Mouse (Mus musculus): ENCODE measurements around the gene Epha8. TPM values are rescaled to one million over a fixed set of nuclear protein-coding genes. Genes with fewer than 3 reads are reported as not detected.

Gene Epha8
- polyA plus RNA-seq, 1 experiment from 2014 or later, result 0.63 TPM

DNA sequence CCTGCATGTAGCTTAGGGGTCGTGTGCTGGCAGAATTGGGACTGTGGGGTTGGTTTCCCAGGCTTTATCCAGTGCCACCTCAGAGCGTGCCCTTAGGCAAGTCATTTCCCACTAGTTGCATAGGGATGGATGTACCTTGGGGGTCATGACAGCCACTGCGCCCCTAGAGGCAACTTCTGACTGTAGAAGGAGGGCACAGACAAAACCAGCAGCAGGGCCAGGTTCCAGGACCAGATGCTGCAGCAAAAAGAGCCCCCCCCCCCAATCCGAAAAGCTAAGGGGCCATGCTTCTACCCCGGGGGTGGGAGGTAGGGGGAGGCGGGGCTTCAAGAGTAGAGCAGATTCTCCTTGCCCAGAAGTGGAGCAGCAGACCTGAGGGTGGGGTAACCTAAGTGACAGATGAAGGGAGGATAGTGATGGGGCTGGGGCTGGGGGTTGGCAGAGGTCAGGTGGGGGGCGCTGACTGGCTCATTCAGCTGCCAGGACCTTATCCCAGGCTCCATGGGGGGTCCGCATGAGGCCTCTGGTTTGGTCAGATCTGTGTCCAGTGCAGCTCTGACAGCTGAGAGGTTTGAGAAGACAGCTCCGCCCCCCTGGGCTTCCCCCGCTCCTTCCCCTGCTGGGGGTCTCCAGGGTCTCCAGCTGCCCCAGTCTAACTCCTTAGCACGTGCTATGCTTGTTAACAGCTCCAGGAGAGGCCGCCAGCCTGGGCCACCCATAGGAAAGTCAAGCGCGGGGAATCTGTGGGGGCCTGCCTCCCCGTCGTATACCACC lies 13.1 kb upstream of the Epha8 start:
- H3K27ac ChIP-seq, result no peak overlapping the region
- ATAC-seq (replicated peaks; ENCODE audit: low FRiP score, low read depth) (no peak), DNase-seq (ENCODE audit: low spot score) (no peak)
- H3K9me3 ChIP-seq (replicated peaks; ENCODE audit: low read length), result no peaks in the 10 kb centered on the region
- no peaks in the 10 kb centered on the region for H3K36me3 ChIP-seq (ENCODE audit: insufficient read depth, low read length)
- no peak overlapping the region for H3K9ac ChIP-seq (ENCODE audit: low read depth, low read length)
- 45% methylated on average over 16 of the region's 16 CpGs for WGBS
- TF ChIP-seq CTCF (IDR thresholded peaks at IDR 0.05; ENCODE audit: low read depth), result peak; percentile 9; the same call in 1 of the 2 replicates
- no peak overlapping the region for H3K4me3 ChIP-seq (replicated peaks; ENCODE audit: low read depth, low read length)
- H3K27me3 ChIP-seq (ENCODE audit: insufficient read depth, low read length), result peaks cover 22% of the 10 kb centered on the region
- H3K4me2 ChIP-seq (ENCODE audit: low read length), result no peak overlapping the region
- no peaks in the 10 kb centered on the region for H3K4me1 ChIP-seq (replicated peaks; ENCODE audit: insufficient read depth, low read length)

DNA sequence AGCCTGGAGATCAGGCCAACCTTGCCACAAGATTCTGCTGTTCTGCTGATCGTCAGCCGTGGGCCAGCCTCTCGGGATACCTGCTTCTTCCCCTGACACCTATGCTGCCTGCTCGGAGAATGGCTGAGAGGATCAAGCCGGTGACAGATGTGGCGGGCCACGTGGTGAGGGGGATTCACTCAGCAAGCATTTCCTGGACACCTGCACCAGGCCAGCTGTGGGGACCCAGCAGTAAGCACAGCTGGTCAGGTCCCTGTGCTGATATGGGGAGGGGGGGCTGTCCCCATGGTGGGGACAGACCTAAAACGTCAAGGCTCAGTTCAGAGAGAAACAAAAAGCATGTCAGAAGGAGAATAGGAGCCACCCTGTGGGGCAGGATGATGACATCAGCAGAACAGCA lies 12.5 kb upstream of the Epha8 start:
- Histone ChIP-seq H3K4me2 (ENCODE audit: low read length) (no peak overlapping the region), H3K9ac (ENCODE audit: low read depth, low read length) (no peak overlapping the region), H3K27ac (no peak overlapping the region), H3K9me3 (replicated peaks; ENCODE audit: low read length) (no peaks in the 10 kb centered on the region), H3K36me3 (ENCODE audit: insufficient read depth, low read length) (no peaks in the 10 kb centered on the region), H3K4me1 (replicated peaks; ENCODE audit: insufficient read depth, low read length) (no peaks in the 10 kb centered on the region), H3K4me3 (replicated peaks; ENCODE audit: low read depth, low read length) (no peak overlapping the region), H3K27me3 (ENCODE audit: insufficient read depth, low read length) (peaks cover 22% of the 10 kb centered on the region)
- no peak for TF ChIP-seq CTCF (IDR thresholded peaks at IDR 0.05; ENCODE audit: low read depth)
- WGBS, result 53% methylated on average over 8 of the region's 8 CpGs
- ATAC-seq (replicated peaks; ENCODE audit: low FRiP score, low read depth) (no peak), DNase-seq (ENCODE audit: low spot score) (no peak)

DNA sequence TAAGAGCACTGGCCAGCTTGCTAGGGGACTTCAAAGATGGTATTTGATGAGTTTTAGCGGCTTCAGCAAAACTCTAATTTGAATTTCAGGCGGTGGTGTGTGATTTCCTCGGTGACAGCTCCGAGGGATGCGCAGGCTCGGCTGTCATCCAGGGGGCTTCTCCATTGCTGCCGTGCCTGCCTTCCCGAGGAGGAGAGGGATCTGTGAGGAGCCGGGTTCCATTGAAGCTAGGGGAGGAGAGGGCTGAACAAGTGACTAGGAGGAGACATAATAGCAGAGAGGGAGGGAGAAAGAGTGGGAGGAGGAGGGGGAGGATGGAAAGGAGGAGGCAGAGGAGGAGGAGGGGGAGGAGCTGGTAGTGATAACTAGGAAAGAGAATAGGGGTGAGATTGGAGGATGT lies 10.9 kb upstream of the Epha8 start:
- no peak overlapping the region for H3K4me2 ChIP-seq (ENCODE audit: low read length)
- peaks cover 25% of the 10 kb centered on the region for H3K27me3 ChIP-seq (ENCODE audit: insufficient read depth, low read length)
- no peak overlapping the region for H3K27ac ChIP-seq
- TF ChIP-seq CTCF (IDR thresholded peaks at IDR 0.05; ENCODE audit: low read depth), result no peak
- DNase-seq (ENCODE audit: low spot score), result peak; percentile 33
- H3K4me1 ChIP-seq (replicated peaks; ENCODE audit: insufficient read depth, low read length), result no peaks in the 10 kb centered on the region
- no peak overlapping the region for H3K4me3 ChIP-seq (replicated peaks; ENCODE audit: low read depth, low read length)
- no peak for ATAC-seq (replicated peaks; ENCODE audit: low FRiP score, low read depth)
- 18% methylated on average over 9 of the region's 9 CpGs for WGBS
- H3K9me3 ChIP-seq (replicated peaks; ENCODE audit: low read length), result no peaks in the 10 kb centered on the region
- H3K9ac ChIP-seq (ENCODE audit: low read depth, low read length), result no peak overlapping the region
- H3K36me3 ChIP-seq (ENCODE audit: insufficient read depth, low read length), result no peaks in the 10 kb centered on the region

DNA sequence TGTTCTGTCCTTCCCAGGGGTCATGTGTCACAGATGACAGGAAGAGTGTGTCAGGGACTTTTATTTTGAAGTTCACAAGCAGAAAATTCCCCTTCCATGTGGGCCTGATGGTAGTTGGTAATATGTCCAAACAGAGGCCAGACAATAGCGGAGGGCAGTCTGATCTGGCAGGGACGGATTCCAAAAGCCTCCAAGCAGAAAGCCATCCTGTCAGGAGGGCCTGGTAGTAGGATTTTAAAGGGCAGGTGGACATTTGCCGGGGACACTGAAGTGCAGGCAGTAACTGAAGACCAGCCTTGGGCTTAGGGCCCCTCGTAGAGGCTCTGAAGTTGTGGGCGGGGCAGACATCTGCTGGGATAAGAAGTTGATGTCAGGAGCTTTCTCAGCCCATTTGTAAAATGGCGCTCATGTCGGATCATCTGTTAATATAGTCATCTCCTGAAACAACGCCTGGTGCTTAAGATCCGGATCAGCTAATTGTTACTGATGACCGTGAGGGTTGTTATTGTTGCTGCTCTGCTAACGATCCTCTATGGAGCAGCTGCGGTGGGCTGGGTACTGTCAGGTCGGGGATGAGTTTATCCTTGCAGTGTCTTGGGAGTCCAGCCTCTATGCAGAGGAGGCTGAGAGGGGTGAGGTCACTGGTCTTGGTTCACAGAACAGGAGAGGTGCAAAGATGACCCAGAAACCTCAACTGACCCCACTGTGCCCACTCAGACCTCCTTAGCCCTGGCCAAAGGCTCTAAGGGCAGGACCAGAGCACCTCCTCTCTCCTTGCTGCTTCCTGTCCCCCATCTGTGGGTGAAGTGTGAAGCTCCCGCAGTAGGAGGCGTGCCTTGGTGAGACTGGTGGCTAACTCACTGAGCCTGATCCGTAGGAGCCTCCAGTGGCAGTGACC lies 10.1 kb upstream of the Epha8 start:
- DNase-seq (ENCODE audit: low spot score) (no peak), ATAC-seq (replicated peaks; ENCODE audit: low FRiP score, low read depth) (no peak)
- H3K4me3 ChIP-seq (replicated peaks; ENCODE audit: low read depth, low read length), result no peak overlapping the region
- 15% methylated on average over 16 of the region's 16 CpGs for WGBS
- peaks cover 25% of the 10 kb centered on the region for H3K27me3 ChIP-seq (ENCODE audit: insufficient read depth, low read length)
- no peak overlapping the region for H3K9ac ChIP-seq (ENCODE audit: low read depth, low read length)
- no peak overlapping the region for H3K4me2 ChIP-seq (ENCODE audit: low read length)
- H3K4me1 ChIP-seq (replicated peaks; ENCODE audit: insufficient read depth, low read length), result no peaks in the 10 kb centered on the region
- no peak overlapping the region for H3K27ac ChIP-seq
- no peak for TF ChIP-seq CTCF (IDR thresholded peaks at IDR 0.05; ENCODE audit: low read depth)
- no peaks in the 10 kb centered on the region for H3K9me3 ChIP-seq (replicated peaks; ENCODE audit: low read length)
- H3K36me3 ChIP-seq (ENCODE audit: insufficient read depth, low read length), result no peaks in the 10 kb centered on the region

DNA sequence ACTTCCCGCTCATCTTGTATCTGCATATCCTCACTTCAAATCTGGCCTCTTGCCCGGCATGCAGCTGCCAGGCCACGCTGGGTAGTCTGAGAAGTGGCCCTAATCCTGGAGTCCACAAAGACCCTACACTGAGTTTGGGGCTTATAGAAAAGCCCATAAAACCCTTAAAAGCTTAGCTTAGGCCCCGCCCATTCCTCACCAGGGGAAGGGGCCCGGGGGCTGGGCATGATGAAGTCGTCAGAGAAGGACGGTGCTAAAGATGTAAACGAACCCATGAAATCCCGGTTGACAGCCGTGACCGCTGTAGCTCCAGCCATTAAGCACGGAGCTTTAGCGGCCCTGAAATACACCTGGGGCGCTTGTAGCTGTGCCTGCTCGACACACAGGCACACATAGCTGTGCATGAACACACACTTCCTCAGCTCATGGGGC lies 8.4 kb upstream of the Epha8 start:
- H3K36me3 ChIP-seq (ENCODE audit: insufficient read depth, low read length), result no peaks in the 10 kb centered on the region
- no peak for TF ChIP-seq CTCF (IDR thresholded peaks at IDR 0.05; ENCODE audit: low read depth)
- H3K27ac ChIP-seq, result no peak overlapping the region
- H3K4me2 ChIP-seq (ENCODE audit: low read length), result no peak overlapping the region
- no peak for DNase-seq (ENCODE audit: low spot score)
- H3K4me3 ChIP-seq (replicated peaks; ENCODE audit: low read depth, low read length), result no peak overlapping the region
- 27% methylated on average over 15 of the region's 15 CpGs for WGBS
- H3K27me3 ChIP-seq (ENCODE audit: insufficient read depth, low read length), result peaks cover 25% of the 10 kb centered on the region
- H3K9me3 ChIP-seq (replicated peaks; ENCODE audit: low read length), result no peaks in the 10 kb centered on the region
- no peaks in the 10 kb centered on the region for H3K4me1 ChIP-seq (replicated peaks; ENCODE audit: insufficient read depth, low read length)
- no peak for ATAC-seq (replicated peaks; ENCODE audit: low FRiP score, low read depth)
- no peak overlapping the region for H3K9ac ChIP-seq (ENCODE audit: low read depth, low read length)

DNA sequence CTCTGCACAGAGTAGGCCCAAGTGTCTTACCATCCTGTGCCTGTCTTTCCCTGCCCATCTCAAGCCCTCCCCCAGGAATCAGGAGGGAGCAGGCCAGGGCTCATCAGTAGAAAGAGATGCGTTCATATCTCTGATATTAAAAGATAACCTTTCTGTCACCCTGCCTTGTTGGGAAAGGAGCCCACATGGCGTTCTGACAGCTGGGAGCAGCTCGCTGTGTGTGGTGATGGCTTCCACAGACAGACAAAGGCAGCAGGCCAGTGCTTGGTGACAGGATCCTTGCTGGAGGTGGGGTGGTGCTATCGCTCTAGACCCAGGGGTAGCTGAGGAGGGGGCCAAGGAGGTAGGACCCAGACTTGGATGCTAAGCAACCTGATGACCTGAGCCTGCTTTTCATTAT lies 5.8 kb upstream of the Epha8 start:
- peaks cover 24% of the 10 kb centered on the region for H3K27me3 ChIP-seq (ENCODE audit: insufficient read depth, low read length)
- H3K9ac ChIP-seq (ENCODE audit: low read depth, low read length), result no peak overlapping the region
- no peaks in the 10 kb centered on the region for H3K36me3 ChIP-seq (ENCODE audit: insufficient read depth, low read length)
- no peak for DNase-seq (ENCODE audit: low spot score)
- 75% methylated on average over 4 of the region's 4 CpGs for WGBS
- no peak overlapping the region for H3K27ac ChIP-seq
- no peaks in the 10 kb centered on the region for H3K4me1 ChIP-seq (replicated peaks; ENCODE audit: insufficient read depth, low read length)
- H3K4me2 ChIP-seq (ENCODE audit: low read length), result no peak overlapping the region
- no peak for ATAC-seq (replicated peaks; ENCODE audit: low FRiP score, low read depth)
- no peak overlapping the region for H3K4me3 ChIP-seq (replicated peaks; ENCODE audit: low read depth, low read length)
- no peaks in the 10 kb centered on the region for H3K9me3 ChIP-seq (replicated peaks; ENCODE audit: low read length)
- TF ChIP-seq CTCF (IDR thresholded peaks at IDR 0.05; ENCODE audit: low read depth), result no peak
